ENCODE assay signal across 20 mouse cellular contexts in genomic region chr8:87373535-87373934, GRCm38 (mm10).
DNase-seq lines count a peak whose midpoint lies in the region; ATAC-seq lines count a peak whose summit lies in the region.
"Had no signal": no experiment of that assay in that cellular context is flagged by ENCODE, and none has a peak within 500 bp of the region (broad histone marks: within the 10 kb centered on the region; RNA-seq: fewer than 3 reads in every experiment).

No protein-coding gene starts in this region.

- WGBS in midbrain, embryonic 10.5 days, result 48% methylated on average over 6 of the region's 6 CpGs
- 38% methylated on average over 6 of the region's 6 CpGs for WGBS in midbrain, embryonic 16.5 days
- 16% methylated on average over 6 of the region's 6 CpGs for WGBS in neural tube, embryonic 11.5 days
- 39% methylated on average over 6 of the region's 6 CpGs for WGBS in forebrain, embryonic 10.5 days

- peak; percentile 19 for DNase-seq in midbrain, embryonic 10.5 days (ENCODE audit: low spot score)
- DNase-seq in embryo, embryonic 9.5 days (ENCODE audit: extremely low spot score), result peak; percentile 40
- peak; percentile 97 for DNase-seq in hindlimb bud, embryonic 11.5 days (ENCODE audit: extremely low spot score, low read depth, low spot score)
- peak; percentile 37 for DNase-seq in neural tube, embryonic 11.5 days (ENCODE audit: low spot score)
- DNase-seq in B cell, adult 2 months, result no peak
- DNase-seq in forebrain, embryonic 10.5 days (ENCODE audit: extremely low spot score, low spot score), result no peak
- no peak for DNase-seq in frontal cortex, postnatal 10 days (ENCODE audit: low spot score in 2 of 2)
- DNase-seq: adrenal gland, postnatal 10 days; cerebellum, adult 8-10 months; forebrain, postnatal 0 days; gastrocnemius, postnatal 14 days; heart, adult 2 months; liver; liver, postnatal 0 days; lung, postnatal 14 days; spleen, adult 18-20 months; thymus, adult 2 months had no signal

- H3K9ac ChIP-seq in midbrain, embryonic 16.5 days (ENCODE audit: low read depth, low read length), result no peak overlapping the region
- no peak overlapping the region for H3K9ac ChIP-seq in neural tube, embryonic 11.5 days (ENCODE audit: low read length)
- H3K9ac ChIP-seq: forebrain, postnatal 0 days; kidney, embryonic 15.5 days; liver, postnatal 0 days had no signal

- H3K27me3 ChIP-seq in midbrain, embryonic 10.5 days (ENCODE audit: low read depth, poor library complexity, severe bottlenecking), result no peaks in the 10 kb centered on the region
- no peaks in the 10 kb centered on the region for H3K27me3 ChIP-seq in midbrain, embryonic 16.5 days (ENCODE audit: control insufficient read depth, insufficient read depth, low read depth, low read length)
- no peaks in the 10 kb centered on the region for H3K27me3 ChIP-seq in neural tube, embryonic 11.5 days (ENCODE audit: control insufficient read depth, insufficient read depth, low read length)
- H3K27me3 ChIP-seq in forebrain, embryonic 10.5 days (ENCODE audit: poor library complexity, severe bottlenecking), result no peaks in the 10 kb centered on the region
- H3K27me3 ChIP-seq: megakaryocyte, embryonic 14.5 days had no signal

- H3K4me1 ChIP-seq in midbrain, embryonic 10.5 days, result no peaks in the 10 kb centered on the region; the same call in 1 of the 2 replicates
- H3K4me1 ChIP-seq in midbrain, embryonic 16.5 days (ENCODE audit: control insufficient read depth, insufficient read depth, low read length), result peaks cover 3% of the 10 kb centered on the region; the same call in 1 of the 2 replicates
- 0 out of 2 replicates have a peak, but pooled peaks cover 2% of the 10 kb centered on the region for H3K4me1 ChIP-seq in neural tube, embryonic 11.5 days (ENCODE audit: control insufficient read depth, insufficient read depth, low read length)
- 0 out of 2 replicates have a peak, but pooled peaks cover 7% of the 10 kb centered on the region for H3K4me1 ChIP-seq in forebrain, embryonic 10.5 days
- H3K4me1 ChIP-seq: kidney, embryonic 15.5 days; megakaryocyte, embryonic 14.5 days had no signal

- no peaks in the 10 kb centered on the region for H3K36me3 ChIP-seq in midbrain, embryonic 10.5 days
- no peaks in the 10 kb centered on the region for H3K36me3 ChIP-seq in midbrain, embryonic 16.5 days (ENCODE audit: control insufficient read depth, insufficient read depth, low read length)
- H3K36me3 ChIP-seq in neural tube, embryonic 11.5 days (ENCODE audit: control insufficient read depth, insufficient read depth, low read length), result no peaks in the 10 kb centered on the region
- no peaks in the 10 kb centered on the region for H3K36me3 ChIP-seq in forebrain, embryonic 10.5 days (replicated peaks)
- H3K36me3 ChIP-seq: kidney, embryonic 15.5 days had no signal

- H3K27ac ChIP-seq in midbrain, embryonic 10.5 days (replicated peaks), result no peak overlapping the region
- H3K27ac ChIP-seq in midbrain, embryonic 16.5 days (ENCODE audit: low read length), result no peak overlapping the region
- H3K27ac ChIP-seq in neural tube, embryonic 11.5 days (ENCODE audit: low read depth, low read length), result no peak overlapping the region
- no peak overlapping the region for H3K27ac ChIP-seq in forebrain, embryonic 10.5 days
- H3K27ac ChIP-seq: heart, adult 2 months; kidney, embryonic 15.5 days had no signal

- ATAC-seq in midbrain, embryonic 16.5 days, result no peak
- no peak for ATAC-seq in neural tube, embryonic 11.5 days (ENCODE audit: insufficient read depth, low FRiP score, low TSS enrichment)
- ATAC-seq: forebrain, postnatal 0 days; liver, postnatal 0 days had no signal

- no peak overlapping the region for H3K4me2 ChIP-seq in midbrain, embryonic 16.5 days (ENCODE audit: low read length)
- H3K4me2 ChIP-seq in neural tube, embryonic 11.5 days (ENCODE audit: low read depth), result no peak overlapping the region
- H3K4me2 ChIP-seq: kidney, embryonic 15.5 days had no signal

- no peaks in the 10 kb centered on the region for H3K9me3 ChIP-seq in midbrain, embryonic 10.5 days (replicated peaks)
- H3K9me3 ChIP-seq in midbrain, embryonic 16.5 days (replicated peaks; ENCODE audit: control insufficient read depth, low read length, poor library complexity, severe bottlenecking), result no peaks in the 10 kb centered on the region
- H3K9me3 ChIP-seq in neural tube, embryonic 11.5 days (ENCODE audit: control insufficient read depth, low read length), result no peaks in the 10 kb centered on the region
- no peaks in the 10 kb centered on the region for H3K9me3 ChIP-seq in forebrain, embryonic 10.5 days
- H3K9me3 ChIP-seq: kidney, embryonic 15.5 days; megakaryocyte, embryonic 14.5 days had no signal

- H3K4me3 ChIP-seq in midbrain, embryonic 10.5 days, result no peak overlapping the region
- no peak overlapping the region for H3K4me3 ChIP-seq in midbrain, embryonic 16.5 days (ENCODE audit: low read depth, low read length)
- H3K4me3 ChIP-seq in neural tube, embryonic 11.5 days (ENCODE audit: low read depth, low read length), result no peak overlapping the region
- no peak overlapping the region for H3K4me3 ChIP-seq in forebrain, embryonic 10.5 days
- H3K4me3 ChIP-seq: heart, adult 2 months; kidney, embryonic 15.5 days; megakaryocyte, embryonic 14.5 days had no signal

Comparison
In these comparisons a context has a peak if more than half of its experiments do, and no peak if none do; other contexts are left out.
1. DNase-seq: peak in midbrain, embryonic 10.5 days (single experiment), embryo, embryonic 9.5 days (single experiment), hindlimb bud, embryonic 11.5 days (single experiment) and neural tube, embryonic 11.5 days (single experiment); none in B cell, adult 2 months (0 of 2), forebrain, embryonic 10.5 days (single experiment) and frontal cortex, postnatal 10 days (0 of 2).